In the genomic region with DNA sequence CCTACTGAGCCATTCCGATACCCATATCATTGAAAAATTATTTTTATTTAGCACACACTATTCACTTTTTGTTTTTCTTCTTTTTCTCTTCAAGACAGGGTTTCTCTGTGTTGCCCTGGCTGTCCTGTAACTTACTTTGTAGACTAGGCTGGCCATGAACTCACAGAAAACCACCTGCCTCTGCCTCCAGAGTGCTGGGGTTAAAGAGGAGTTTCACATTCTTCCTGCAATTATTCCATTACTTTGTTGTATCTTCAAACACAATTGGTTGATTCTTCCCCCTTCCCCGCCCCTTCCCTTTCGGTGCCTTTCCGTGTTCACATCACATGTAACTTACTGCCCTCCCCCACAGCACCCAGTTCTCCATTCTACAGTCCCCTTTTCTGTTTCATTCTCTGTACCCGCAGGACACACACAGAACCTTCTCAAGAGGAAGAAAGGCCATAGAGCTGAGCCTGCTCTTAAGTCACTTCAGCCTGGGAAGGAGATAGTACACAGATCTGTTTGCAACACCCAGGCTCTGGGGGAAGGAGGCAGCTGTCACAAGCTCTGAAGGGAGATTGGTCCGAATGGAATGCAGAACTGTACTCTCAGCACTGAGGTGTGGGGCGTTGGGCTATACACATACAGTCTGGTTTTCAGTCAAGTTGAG, we compare ENCODE assay signal across 10 mouse cellular contexts. TPM values are rescaled to one million over a fixed set of nuclear protein-coding genes. Genes with fewer than 3 reads are reported as not detected.
DNase-seq lines count a peak whose midpoint lies in the region; ATAC-seq and TF ChIP-seq lines count a peak whose summit lies in the region.
"Had no signal": no experiment of that assay in that cellular context is flagged by ENCODE, and none has a peak within 500 bp of the region (broad histone marks: within the 10 kb centered on the region; RNA-seq: fewer than 3 reads in every experiment).

No protein-coding gene starts in this region.

- 34% methylated on average over 7 of the region's 7 CpGs for WGBS in heart, embryonic 15.5 days

- no peaks in the 10 kb centered on the region for H3K27me3 ChIP-seq in testis, adult 2 months (ENCODE audit: control insufficient read depth, insufficient read depth, low read length)
- no peaks in the 10 kb centered on the region for H3K27me3 ChIP-seq in heart, embryonic 15.5 days

- TF ChIP-seq POLR2A in testis, adult 2 months (IDR thresholded peaks at IDR 0.05; ENCODE audit: control insufficient read depth, low read depth, low read length), result no peak

- H3K27ac ChIP-seq in testis, adult 2 months (ENCODE audit: control insufficient read depth, insufficient read depth, low read depth, low read length), result peak overlapping the region; percentile 41; the same call in 1 of the 2 replicates
- peak overlapping the region; percentile 73 for H3K27ac ChIP-seq in heart, embryonic 15.5 days
- H3K27ac ChIP-seq: layer of hippocampus, adult 2 months had no signal

- no peak overlapping the region for H3K4me3 ChIP-seq in testis, adult 2 months (ENCODE audit: control insufficient read depth, low read depth, low read length)
- no peak overlapping the region for H3K4me3 ChIP-seq in heart, embryonic 15.5 days
- H3K4me3 ChIP-seq: layer of hippocampus, adult 2 months had no signal

- H3K4me1 ChIP-seq in testis, adult 2 months (ENCODE audit: control insufficient read depth, insufficient read depth, low read length), result no peaks in the 10 kb centered on the region
- peaks cover 16% of the 10 kb centered on the region for H3K4me1 ChIP-seq in heart, embryonic 15.5 days (replicated peaks)

- peak; percentile 72 for ATAC-seq in heart, embryonic 15.5 days (replicated peaks; ENCODE audit: insufficient number of reproducible peaks, insufficient read depth, low FRiP score, low read depth)
- ATAC-seq in megakaryocyte, adult 5-6 weeks (ENCODE audit: poor library complexity, severe bottlenecking), result peak; percentile 97

- H3K4me2 ChIP-seq in heart, embryonic 15.5 days, result no peak overlapping the region; the same call in 1 of the 2 replicates

- TF ChIP-seq CTCF in testis, adult 2 months (IDR thresholded peaks at IDR 0.05; ENCODE audit: control insufficient read depth, insufficient read depth, insufficient replicate concordance, low read depth, low read length), result no peak

- no peaks in the 10 kb centered on the region for H3K9me3 ChIP-seq in heart, embryonic 15.5 days (replicated peaks)

- no peak overlapping the region for H3K9ac ChIP-seq in heart, embryonic 15.5 days

- DNase-seq in testis, postnatal 10 days (ENCODE audit: low spot score), result no peak
- DNase-seq in ovary, postnatal 14 days (ENCODE audit: low spot score), result no peak
- no peak for DNase-seq in cerebellum, postnatal 25 days
- no peak for DNase-seq in cerebellum, adult 11 months
- DNase-seq: cerebellum, adult 8-10 months; right cerebral cortex, postnatal 4 days had no signal

- H3K36me3 ChIP-seq in testis, adult 2 months (ENCODE audit: control insufficient read depth, insufficient read depth, low read length), result no peaks in the 10 kb centered on the region
- H3K36me3 ChIP-seq in heart, embryonic 15.5 days, result no peaks in the 10 kb centered on the region

RNA-seq across cellular contexts. Expression of a gene that starts 15.4 kb away (rescaled TPM):
- 115 and 137 TPM in 2 replicates for polyA plus RNA-seq in testis, adult 2 months (2012; rRNA removed)
- 33.6 and 40.7 TPM in 2 replicates for polyA plus RNA-seq in heart, embryonic 15.5 days (2015; fragmentation: Nextera tagmentation; extraction: Ambion mirVana)
- 242 and 244 TPM in 2 replicates for total RNA-seq in megakaryocyte, adult 5-6 weeks (2015)
- 179 and 191 TPM in 2 replicates for total RNA-seq in megakaryocyte, adult 5-6 weeks (2017)

RNA-seq across cellular contexts. Expression of a gene that starts 35.4 kb away (rescaled TPM):
- polyA plus RNA-seq in testis, adult 2 months (2012; rRNA removed), result 2.1 and 2.2 TPM in 2 replicates
- polyA plus RNA-seq in heart, embryonic 15.5 days (2015; fragmentation: Nextera tagmentation; extraction: Ambion mirVana), result 17.6 and 21.4 TPM in 2 replicates
- total RNA-seq in megakaryocyte, adult 5-6 weeks (2015), result 35.5 and 36.2 TPM in 2 replicates
- 32.6 and 35.6 TPM in 2 replicates for total RNA-seq in megakaryocyte, adult 5-6 weeks (2017)

RNA-seq across cellular contexts. Expression of a gene that starts 38.2 kb away (rescaled TPM):
- polyA plus RNA-seq in testis, adult 2 months (2012; rRNA removed), result 87.6 and 103 TPM in 2 replicates
- polyA plus RNA-seq in heart, embryonic 15.5 days (2015; fragmentation: Nextera tagmentation; extraction: Ambion mirVana), result not detected in 2 replicates
- total RNA-seq in megakaryocyte, adult 5-6 weeks (2015), result 0.07 and 0.09 TPM in 2 replicates
- not detected in 2 replicates for total RNA-seq in megakaryocyte, adult 5-6 weeks (2017)
- total RNA-seq: layer of hippocampus, adult 2 months had no signal

Comparison
In these comparisons a context has a peak if more than half of its experiments do, and no peak if none do; other contexts are left out.
1. RNA of a gene that starts 38.2 kb away (polyA plus RNA-seq): 87.6 to 103 TPM in testis, adult 2 months; not detected in heart, embryonic 15.5 days; every median in the first group is over 10 times any median in the second.